In genomic region chr9:26667835-26668234, GRCm38 (mm10) we compare ENCODE assay signal across 17 mouse cellular contexts.
DNase-seq lines count a peak whose midpoint lies in the region; ATAC-seq and TF ChIP-seq lines count a peak whose summit lies in the region.
"Had no signal": no experiment of that assay in that cellular context is flagged by ENCODE, and none has a peak within 500 bp of the region (broad histone marks: within the 10 kb centered on the region; RNA-seq: fewer than 3 reads in every experiment).

No protein-coding gene starts in this region.

- DNase-seq in embryonic facial prominence, embryonic 14.5 days (ENCODE audit: low spot score) = peak; percentile 12
- DNase-seq in embryonic facial prominence, embryonic 10.5 days (ENCODE audit: low spot score) = no peak
- peak; percentile 74 for DNase-seq in hindbrain, postnatal 0 days (ENCODE audit: low spot score)
- no peak for DNase-seq in hindbrain, embryonic 11.5 days (ENCODE audit: low spot score)
- peak; percentile 7 for DNase-seq in lung, postnatal 10 days
- DNase-seq in lung, postnatal 36 days = no peak
- DNase-seq in gastrocnemius, adult 2 months = no peak
- DNase-seq: cerebellum, adult 8-10 months; embryo, embryonic 11 days; heart, postnatal 10 days; layer of hippocampus, adult 9-11 months; thymus, postnatal 4 days had no signal

- H3K9me3 ChIP-seq in embryonic facial prominence, embryonic 14.5 days (ENCODE audit: control insufficient read depth, low read length) = no peaks in the 10 kb centered on the region
- H3K9me3 ChIP-seq in embryonic facial prominence, embryonic 10.5 days = no peaks in the 10 kb centered on the region
- no peaks in the 10 kb centered on the region for H3K9me3 ChIP-seq in hindbrain, postnatal 0 days (ENCODE audit: low read length)
- H3K9me3 ChIP-seq in hindbrain, embryonic 11.5 days (ENCODE audit: control insufficient read depth, low read length) = no peaks in the 10 kb centered on the region
- no peaks in the 10 kb centered on the region for H3K9me3 ChIP-seq in forebrain, embryonic 16.5 days (ENCODE audit: control insufficient read depth, low read length)
- H3K9me3 ChIP-seq: heart, embryonic 10.5 days; kidney, embryonic 15.5 days; liver, embryonic 15.5 days had no signal

- intact Hi-C loops in gastrocnemius, adult 2 months (cut with DNase I) = no loop called here

- H3K27ac ChIP-seq in embryonic facial prominence, embryonic 14.5 days (replicated peaks; ENCODE audit: low read depth, low read length) = no peak overlapping the region
- H3K27ac ChIP-seq in embryonic facial prominence, embryonic 10.5 days (replicated peaks) = no peak overlapping the region
- no peak overlapping the region for H3K27ac ChIP-seq in hindbrain, postnatal 0 days
- no peak overlapping the region for H3K27ac ChIP-seq in hindbrain, embryonic 11.5 days (ENCODE audit: low read depth, low read length)
- no peak overlapping the region for H3K27ac ChIP-seq in forebrain, embryonic 16.5 days (ENCODE audit: low read length)
- H3K27ac ChIP-seq in gastrocnemius, adult 2 months = no peak overlapping the region
- H3K27ac ChIP-seq: heart, embryonic 10.5 days; kidney, embryonic 15.5 days; liver, embryonic 15.5 days had no signal

- H3K27me3 ChIP-seq in embryonic facial prominence, embryonic 14.5 days (replicated peaks; ENCODE audit: control insufficient read depth, insufficient read depth, low read length) = no peaks in the 10 kb centered on the region
- no peaks in the 10 kb centered on the region for H3K27me3 ChIP-seq in embryonic facial prominence, embryonic 10.5 days (replicated peaks; ENCODE audit: low read depth, poor library complexity, severe bottlenecking)
- H3K27me3 ChIP-seq in hindbrain, postnatal 0 days (ENCODE audit: insufficient read depth, low read length) = no peaks in the 10 kb centered on the region
- H3K27me3 ChIP-seq in hindbrain, embryonic 11.5 days (ENCODE audit: control insufficient read depth, insufficient read depth, low read length) = no peaks in the 10 kb centered on the region
- H3K27me3 ChIP-seq in forebrain, embryonic 16.5 days (replicated peaks; ENCODE audit: control insufficient read depth, insufficient read depth, low read length) = no peaks in the 10 kb centered on the region
- H3K27me3 ChIP-seq: kidney, embryonic 15.5 days; liver, embryonic 15.5 days had no signal

- WGBS in embryonic facial prominence, embryonic 14.5 days = 74% methylated on average over 3 of the region's 3 CpGs
- 81% methylated on average over 3 of the region's 3 CpGs for WGBS in embryonic facial prominence, embryonic 10.5 days
- 36% methylated on average over 3 of the region's 3 CpGs for WGBS in hindbrain, postnatal 0 days
- 79% methylated on average over 3 of the region's 3 CpGs for WGBS in hindbrain, embryonic 11.5 days
- 44% methylated on average over 3 of the region's 3 CpGs for WGBS in forebrain, embryonic 16.5 days

- H3K9ac ChIP-seq in embryonic facial prominence, embryonic 14.5 days (ENCODE audit: low read depth, low read length) = no peak overlapping the region
- H3K9ac ChIP-seq in hindbrain, postnatal 0 days (replicated peaks; ENCODE audit: low read length) = no peak overlapping the region
- H3K9ac ChIP-seq in hindbrain, embryonic 11.5 days (ENCODE audit: low read depth, low read length) = no peak overlapping the region
- no peak overlapping the region for H3K9ac ChIP-seq in forebrain, embryonic 16.5 days (replicated peaks; ENCODE audit: low read depth, low read length)
- H3K9ac ChIP-seq: kidney, embryonic 15.5 days; liver, embryonic 15.5 days had no signal

- no peak for TF ChIP-seq CTCF in hindbrain, postnatal 0 days (IDR thresholded peaks at IDR 0.05; ENCODE audit: low read depth)
- TF ChIP-seq CTCF in gastrocnemius, adult 2 months (IDR thresholded peaks at IDR 0.05) = no peak

- H3K4me2 ChIP-seq in embryonic facial prominence, embryonic 14.5 days (ENCODE audit: low read depth, low read length) = no peak overlapping the region
- no peak overlapping the region for H3K4me2 ChIP-seq in hindbrain, postnatal 0 days (ENCODE audit: low read depth, low read length)
- H3K4me2 ChIP-seq in hindbrain, embryonic 11.5 days (replicated peaks; ENCODE audit: low read depth, low read length) = no peak overlapping the region
- H3K4me2 ChIP-seq in forebrain, embryonic 16.5 days (ENCODE audit: low read length) = no peak overlapping the region
- H3K4me2 ChIP-seq: kidney, embryonic 15.5 days; liver, embryonic 15.5 days had no signal

- no peak overlapping the region for H3K4me3 ChIP-seq in embryonic facial prominence, embryonic 14.5 days (ENCODE audit: low read depth, low read length)
- H3K4me3 ChIP-seq in embryonic facial prominence, embryonic 10.5 days = no peak overlapping the region
- no peak overlapping the region for H3K4me3 ChIP-seq in hindbrain, postnatal 0 days (ENCODE audit: low read length)
- H3K4me3 ChIP-seq in hindbrain, embryonic 11.5 days (ENCODE audit: low read depth, low read length) = no peak overlapping the region
- H3K4me3 ChIP-seq in forebrain, embryonic 16.5 days (replicated peaks; ENCODE audit: low read length) = no peak overlapping the region
- H3K4me3 ChIP-seq in gastrocnemius, adult 2 months = no peak overlapping the region
- H3K4me3 ChIP-seq: heart, embryonic 10.5 days; kidney, embryonic 15.5 days; liver, embryonic 15.5 days had no signal

- ATAC-seq in embryonic facial prominence, embryonic 14.5 days (ENCODE audit: low read depth) = no peak
- ATAC-seq in hindbrain, postnatal 0 days = peak; percentile 69; the same call in 1 of the 2 replicates
- no peak for ATAC-seq in hindbrain, embryonic 11.5 days (ENCODE audit: low FRiP score)
- ATAC-seq in forebrain, embryonic 16.5 days = peak; percentile 33; the same call in 1 of the 2 replicates
- ATAC-seq: inflammation-experienced regulatory T-cells, adult 6 months had no signal

- H3K4me1 ChIP-seq in embryonic facial prominence, embryonic 14.5 days (ENCODE audit: control insufficient read depth, insufficient read depth, low read length) = no peaks in the 10 kb centered on the region
- H3K4me1 ChIP-seq in embryonic facial prominence, embryonic 10.5 days = no peaks in the 10 kb centered on the region
- no peaks in the 10 kb centered on the region for H3K4me1 ChIP-seq in hindbrain, postnatal 0 days (ENCODE audit: insufficient read depth, low read length)
- no peaks in the 10 kb centered on the region for H3K4me1 ChIP-seq in hindbrain, embryonic 11.5 days (replicated peaks; ENCODE audit: control insufficient read depth, insufficient read depth, low read length)
- H3K4me1 ChIP-seq in forebrain, embryonic 16.5 days (replicated peaks; ENCODE audit: control insufficient read depth, insufficient read depth, low read length) = peaks cover 5% of the 10 kb centered on the region
- H3K4me1 ChIP-seq: heart, embryonic 10.5 days; kidney, embryonic 15.5 days; liver, embryonic 15.5 days had no signal

- H3K36me3 ChIP-seq in embryonic facial prominence, embryonic 14.5 days (ENCODE audit: control insufficient read depth, insufficient read depth, low read length) = no peaks in the 10 kb centered on the region
- no peaks in the 10 kb centered on the region for H3K36me3 ChIP-seq in embryonic facial prominence, embryonic 10.5 days (replicated peaks)
- H3K36me3 ChIP-seq in hindbrain, postnatal 0 days (ENCODE audit: insufficient read depth, low read length) = no peaks in the 10 kb centered on the region
- no peaks in the 10 kb centered on the region for H3K36me3 ChIP-seq in hindbrain, embryonic 11.5 days (ENCODE audit: control insufficient read depth, insufficient read depth, low read length)
- H3K36me3 ChIP-seq in forebrain, embryonic 16.5 days (ENCODE audit: control insufficient read depth, insufficient read depth) = no peaks in the 10 kb centered on the region
- H3K36me3 ChIP-seq: heart, embryonic 10.5 days; kidney, embryonic 15.5 days; liver, embryonic 15.5 days had no signal

Comparison
In these comparisons a context has a peak if more than half of its experiments do, and no peak if none do; other contexts are left out.
1. ATAC-seq: peak in hindbrain, postnatal 0 days (single experiment) and forebrain, embryonic 16.5 days (single experiment); none in embryonic facial prominence, embryonic 14.5 days (single experiment) and hindbrain, embryonic 11.5 days (single experiment).
2. DNase-seq: peak in embryonic facial prominence, embryonic 14.5 days (single experiment), hindbrain, postnatal 0 days (single experiment) and lung, postnatal 10 days (single experiment); none in embryonic facial prominence, embryonic 10.5 days (single experiment), hindbrain, embryonic 11.5 days (single experiment), lung, postnatal 36 days (single experiment) and gastrocnemius, adult 2 months (single experiment).